Mouse (Mus musculus) heart, embryonic 14.5 days (tissue): ENCODE measurements at regions not wholly inside any gene's neighbourhood (a gene's known extent, or its start where the extent isn't known, plus 50 kb on each side); places are given as distances from the start of the nearest gene placed in this dataset.

Source experiments
- ATAC-seq: fragments of 200-750 bp; cut with Nextera tagmentation; 2 replicates; pipeline ENCODE4 v1.8.0; 2017; ENCODE audit warnings: low read depth, moderate TSS enrichment; ENCODE audit not compliant: insufficient number of reproducible peaks, insufficient read depth, low FRiP score
- H3K27ac ChIP-seq, 2 experiments: fragments of 200-500 bp in 1 of 2; fragments of 300-500 bp in 1 of 2; sonication (generic) in 1 of 2; replicated peaks in 1 of 2; 2 replicates each; pipeline ENCODE4 v1.5.1; 2012 to 2014; ENCODE audit warnings: low read depth in 2 of 2, low read length in 2 of 2, control low read depth in 1 of 2, mild to moderate bottlenecking in 1 of 2, mixed read lengths in 1 of 2; ENCODE audit not compliant: control insufficient read depth in 1 of 2, insufficient read depth in 1 of 2
- H3K27me3 ChIP-seq: fragments of 300-500 bp; sonication (generic); 2 replicates; pipeline ENCODE4 v1.6.1; 2014; ENCODE audit warnings: mild to moderate bottlenecking, low read length, control low read depth; ENCODE audit not compliant: control insufficient read depth, insufficient read depth
- H3K36me3 ChIP-seq: fragments of 300-500 bp; sonication (generic); 2 replicates; pipeline ENCODE4 v1.6.1; 2014; ENCODE audit warnings: mild to moderate bottlenecking, control low read depth, low read length, mixed read lengths; ENCODE audit not compliant: control insufficient read depth, insufficient read depth
- H3K4me1 ChIP-seq, 2 experiments: fragments of 200-500 bp in 1 of 2; fragments of 300-500 bp in 1 of 2; sonication (generic) in 1 of 2; 2 replicates each; pipeline ENCODE4 v1.6.1; 2012 to 2014; ENCODE audit warnings: low read length in 2 of 2, control low read depth in 1 of 2, mixed read lengths in 1 of 2; ENCODE audit not compliant: control insufficient read depth in 2 of 2, insufficient read depth in 2 of 2
- H3K4me2 ChIP-seq: fragments of 300-500 bp; sonication (generic); 2 replicates; pipeline ENCODE4 v1.6.1; 2014; ENCODE audit warnings: mild to moderate bottlenecking, low read length
- H3K4me3 ChIP-seq, 2 experiments: fragments of 200-500 bp in 1 of 2; fragments of 300-500 bp in 1 of 2; sonication (generic) in 1 of 2; 2 replicates each; pipeline ENCODE4 v1.5.1; 2012 to 2014; ENCODE audit warnings: low read length in 2 of 2, mild to moderate bottlenecking in 2 of 2, control low read depth in 1 of 2, low read depth in 1 of 2, moderate library complexity in 1 of 2; ENCODE audit not compliant: control insufficient read depth in 1 of 2, insufficient read depth in 1 of 2
- H3K9ac ChIP-seq: fragments of 300-500 bp; sonication (generic); 2 replicates; pipeline ENCODE4 v1.6.1; 2014; ENCODE audit warnings: mild to moderate bottlenecking, low read length
- H3K9me3 ChIP-seq: fragments of 300-500 bp; sonication (generic); 2 replicates; pipeline ENCODE4 v1.6.1; 2016; ENCODE audit warnings: low read length, control low read depth; ENCODE audit not compliant: control insufficient read depth
- WGBS: fragments of 180-500 bp; shearing (Covaris S2); extraction: QIAGEN DNeasy Blood & Tissue Kit; methylation state at CpG from one replicate; pipeline ENCODE4 v1.1.7; 2014; 5-methylcytosine and 5-hydroxymethylcytosine counted together

DNA sequence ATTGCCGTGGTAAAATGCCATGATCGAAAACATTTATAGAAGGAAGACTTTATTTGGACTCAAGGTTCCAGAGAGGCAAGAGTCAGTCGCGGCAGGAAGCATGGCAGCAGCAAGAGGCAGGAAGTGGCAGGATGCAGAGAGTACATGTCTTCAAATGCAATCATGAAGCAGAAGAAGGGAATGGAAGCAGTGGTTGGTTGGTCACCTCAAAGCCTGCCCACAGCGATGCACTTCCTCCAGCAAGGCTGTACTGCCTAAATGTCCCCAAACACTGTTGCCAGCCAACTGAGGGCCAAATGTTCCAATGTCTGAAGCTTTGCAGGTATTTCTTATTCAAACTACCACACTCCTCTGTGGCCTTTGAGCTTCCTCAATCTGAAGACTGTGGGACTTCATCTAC, 52.6 kb upstream of the Emx2 start:
- no peaks in the 10 kb centered on the region for H3K36me3 ChIP-seq
- WGBS = 79% methylated on average over 5 of the region's 5 CpGs
- no peak overlapping the region for H3K27ac ChIP-seq
- no peak overlapping the region for H3K4me3 ChIP-seq
- H3K27me3 ChIP-seq = peaks cover 26% of the 10 kb centered on the region
- peaks cover 0 to 4% of the 10 kb centered on the region in 2 experiments; a peak in 3 of 4 replicates for H3K4me1 ChIP-seq
- H3K9ac ChIP-seq = no peak overlapping the region
- ATAC-seq = no peak
- no peaks in the 10 kb centered on the region for H3K9me3 ChIP-seq
- no peak overlapping the region for H3K4me2 ChIP-seq

DNA sequence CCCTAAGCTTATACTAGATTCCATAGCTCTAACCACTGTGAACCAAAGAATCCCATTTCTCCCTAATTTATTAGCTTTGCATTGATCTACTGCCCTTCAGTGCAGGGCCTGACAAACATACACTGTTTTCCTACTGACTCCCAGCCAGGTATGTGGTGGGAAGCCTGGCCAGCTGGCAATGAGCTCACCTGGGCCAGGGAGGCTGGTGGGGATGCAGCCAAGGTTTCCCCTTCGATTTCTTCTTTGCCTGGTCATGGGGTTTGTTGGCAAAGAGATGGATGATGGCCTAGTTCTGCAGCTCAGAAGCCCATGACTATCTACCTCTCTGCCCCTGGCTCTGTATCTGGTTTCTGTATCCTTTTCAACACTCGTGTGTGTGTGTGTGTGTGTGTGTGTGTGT, 50.1 kb upstream of the Emx2 start:
- H3K4me3 ChIP-seq = no peak overlapping the region
- no peak overlapping the region for H3K4me2 ChIP-seq
- no peak overlapping the region for H3K9ac ChIP-seq
- no peak overlapping the region for H3K27ac ChIP-seq
- H3K36me3 ChIP-seq = no peaks in the 10 kb centered on the region
- H3K9me3 ChIP-seq = no peaks in the 10 kb centered on the region
- 66% methylated on average over 2 of the region's 2 CpGs for WGBS
- H3K4me1 ChIP-seq = no peaks in the 10 kb centered on the region
- peaks cover 21% of the 10 kb centered on the region for H3K27me3 ChIP-seq
- no peak for ATAC-seq
